Mouse (Mus musculus) liver, adult 2 months (tissue): ENCODE results near the gene Tmem253.

ENCODE experiments used
- CTCF ChIP-seq: fragments of 200-500 bp; IDR thresholded peaks from 2 replicates; pipeline ENCODE4 v1.5.1; 2011; ENCODE audit warnings: low read depth, low read length, control low read depth
- POLR2A ChIP-seq: fragments of 200-500 bp; IDR thresholded peaks from 2 replicates; pipeline ENCODE4 v1.6.1; 2011; ENCODE audit warnings: low read length, control low read depth; ENCODE audit not compliant: insufficient read depth; ENCODE audit errors: extremely low read depth

DNA sequence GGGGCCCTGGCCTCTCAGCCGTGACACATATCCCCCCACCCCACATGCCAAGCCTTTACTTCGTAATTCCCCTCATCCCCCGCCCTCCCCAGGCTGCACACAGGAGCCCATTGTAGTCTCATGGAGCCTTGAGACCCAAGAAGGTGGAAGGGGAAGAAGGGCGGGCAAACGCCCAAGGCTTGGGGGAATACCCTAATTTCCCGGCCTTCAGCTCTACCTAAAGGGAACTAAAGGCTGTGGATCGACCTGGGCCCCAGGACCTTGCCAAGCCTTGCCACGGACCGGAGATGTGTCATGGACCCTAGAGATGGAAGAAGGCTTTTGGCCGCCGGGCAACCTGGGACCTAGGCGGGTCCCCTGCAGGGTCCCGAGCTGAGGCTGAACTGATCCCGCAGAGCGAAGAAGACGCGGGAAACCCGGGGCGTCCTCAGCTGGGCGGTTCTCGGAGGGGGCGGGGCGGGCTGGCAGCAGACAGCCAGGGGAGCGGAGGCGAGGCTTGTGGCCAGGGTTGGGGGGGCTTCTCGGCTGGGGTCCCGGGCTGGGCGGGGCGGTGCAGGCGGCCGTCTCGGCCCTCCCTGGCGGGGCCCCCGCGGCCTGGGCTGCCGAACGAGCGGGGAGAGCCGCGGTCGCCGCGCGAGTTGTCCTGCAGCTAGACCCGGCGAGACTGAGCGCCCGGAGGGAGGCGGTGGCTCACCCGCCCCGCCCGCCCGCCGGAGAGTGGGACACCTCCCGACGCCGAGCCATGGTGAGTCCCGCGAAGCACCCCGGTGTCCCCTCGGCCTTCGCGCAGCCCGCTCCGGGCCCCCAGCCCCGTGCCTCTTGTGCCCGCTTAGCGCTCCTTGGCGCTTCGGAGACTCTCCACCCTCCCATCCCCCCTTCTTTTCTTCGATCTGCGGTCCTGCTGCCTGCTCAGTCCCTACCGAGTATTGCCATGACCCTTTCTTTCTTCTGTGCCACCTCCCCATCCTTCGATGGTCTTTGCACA lies 30.9 kb upstream of the Tmem253 start, which contains the start of gene Arhgef40:
- TF ChIP-seq CTCF, result no peak
- TF ChIP-seq POLR2A, result no peak
